Mouse (Mus musculus) CH12.LX (cell line): Measurements from ENCODE around the gene Krtap1-3.

ENCODE experiments used
- CTCF ChIP-seq, 2 experiments: IDR thresholded peaks in 1 of 2; conservative IDR thresholded peaks in 1 of 2; 2 replicates each; pipeline ENCODE4 v1.5.1; 2011 to 2012; ENCODE audit warnings: low read depth in 2 of 2, low read length in 2 of 2, improper control_type of control experiment in 1 of 2, inconsistent platforms in 1 of 2, mild to moderate bottlenecking in 1 of 2, moderate library complexity in 1 of 2
- EP300 ChIP-seq: IDR thresholded peaks from 2 replicates; pipeline ENCODE4 v1.6.1; 2011; ENCODE audit warnings: low read length, improper control_type of control experiment
- HCFC1 ChIP-seq: IDR thresholded peaks from 2 replicates; pipeline ENCODE4 v1.6.1; 2012; ENCODE audit warnings: low read depth, mild to moderate bottlenecking, inconsistent platforms, low read length, improper control_type of control experiment
- MAX ChIP-seq: IDR thresholded peaks from 2 replicates; pipeline ENCODE4 v1.6.1; 2011; ENCODE audit warnings: low read length, improper control_type of control experiment
- MEF2A ChIP-seq: IDR thresholded peaks from 2 replicates; pipeline ENCODE4 v1.6.1; 2014; ENCODE audit warnings: low read depth, mild to moderate bottlenecking, inconsistent platforms, low read length, improper control_type of control experiment, borderline replicate concordance
- POLR2A ChIP-seq: IDR thresholded peaks from 2 replicates; pipeline ENCODE4 v1.6.1; 2011; ENCODE audit warnings: low read depth, mild to moderate bottlenecking, improper control_type of control experiment, low read length
- TBP ChIP-seq: conservative IDR thresholded peaks from 2 replicates; pipeline ENCODE4 v1.6.1; 2011; ENCODE audit warnings: low read depth, low read length, improper control_type of control experiment
- USF2 ChIP-seq: conservative IDR thresholded peaks from 2 replicates; pipeline ENCODE4 v1.6.1; 2011; ENCODE audit warnings: low read depth, low read length, improper control_type of control experiment

DNA sequence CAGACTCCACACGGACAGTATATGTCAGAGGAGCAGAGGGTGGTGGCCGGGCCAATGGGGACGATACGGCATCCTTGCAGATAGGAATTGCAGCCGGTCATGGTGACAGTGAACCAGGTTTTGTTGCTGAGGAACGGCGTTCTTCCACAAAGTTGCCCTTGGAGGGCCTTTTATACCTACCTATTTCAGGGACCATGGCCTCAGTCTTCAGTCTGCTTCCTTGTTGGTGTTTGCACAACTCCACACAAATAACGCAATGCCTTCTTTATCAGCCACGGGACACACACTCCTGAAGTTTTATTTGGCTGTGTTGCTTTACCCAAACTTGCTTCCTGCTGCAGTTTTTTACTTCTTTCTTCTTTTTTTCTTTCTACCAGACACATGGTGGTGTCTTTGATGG lies 31.8 kb downstream of the Krtap1-3 start, which contains the start of gene Gm11939:
- no peak for TF ChIP-seq CTCF (conservative IDR thresholded peaks at IDR 0.05 in 1 of 2, IDR thresholded peaks at IDR 0.05 in 1 of 2; ENCODE audit: low read depth in 2 of 2, low read length in 2 of 2)
- no peak for TF ChIP-seq POLR2A
- TF ChIP-seq EP300, result no peak
- no peak for TF ChIP-seq MAX
- TF ChIP-seq TBP, result no peak
- no peak for TF ChIP-seq MEF2A
- TF ChIP-seq HCFC1, result no peak
- no peak for TF ChIP-seq USF2
